Mouse (Mus musculus): ENCODE measurements around the gene Terf2ip. TPM values are rescaled to one million over a fixed set of nuclear protein-coding genes. Genes with fewer than 3 reads are reported as not detected.
A peak's percentile ranks its signal among the peaks of the same experiment; 100 is the strongest.

The Terf2ip gene
- polyA plus RNA-seq, 1 experiment, result 13.1 TPM

GRCm38 (mm10) chr8:111982116-111982515, 29.1 kb upstream of the Terf2ip start:
- Histone ChIP-seq H3K4me1 (replicated peaks; ENCODE audit: control insufficient read depth, insufficient read depth, low read length) (peaks cover 9% of the 10 kb centered on the region), H3K36me3 (ENCODE audit: control insufficient read depth, insufficient read depth, low read length) (no peaks in the 10 kb centered on the region), H3K27ac (ENCODE audit: control insufficient read depth, insufficient read depth, low read length) (no peak overlapping the region), H3K27me3 (ENCODE audit: control insufficient read depth, insufficient read depth, low read length) (no peaks in the 10 kb centered on the region), H3K4me3 (ENCODE audit: control insufficient read depth, insufficient read depth, low read length) (no peak overlapping the region)
- WGBS, result 83% methylated on average over 7 of the region's 7 CpGs
- peak; percentile 38 for DNase-seq
- peak; percentile 26; the same call in 1 of the 2 replicates for TF ChIP-seq CTCF (IDR thresholded peaks at IDR 0.05; ENCODE audit: borderline replicate concordance, control insufficient read depth, extremely low read depth, insufficient read depth, low read length, poor library complexity)
- no peak for TF ChIP-seq POLR2A (IDR thresholded peaks at IDR 0.05; ENCODE audit: control insufficient read depth, extremely low read depth, insufficient read depth, low read length, poor library complexity)

- Histone ChIP-seq H3K4me3 (ENCODE audit: control insufficient read depth, insufficient read depth, low read length) (no peak overlapping the region), H3K27me3 (ENCODE audit: control insufficient read depth, insufficient read depth, low read length) (no peaks in the 10 kb centered on the region), H3K27ac (ENCODE audit: control insufficient read depth, insufficient read depth, low read length) (no peak overlapping the region), H3K36me3 (ENCODE audit: control insufficient read depth, insufficient read depth, low read length) (no peaks in the 10 kb centered on the region), H3K4me1 (replicated peaks; ENCODE audit: control insufficient read depth, insufficient read depth, low read length) (0 out of 2 replicates have a peak, but pooled peaks cover 4% of the 10 kb centered on the region)
- no peak for DNase-seq
- WGBS, result 91% methylated on average over 10 of the region's 10 CpGs
- no peak for TF ChIP-seq CTCF (IDR thresholded peaks at IDR 0.05; ENCODE audit: borderline replicate concordance, control insufficient read depth, extremely low read depth, insufficient read depth, low read length, poor library complexity)
- no peak for TF ChIP-seq POLR2A (IDR thresholded peaks at IDR 0.05; ENCODE audit: control insufficient read depth, extremely low read depth, insufficient read depth, low read length, poor library complexity)
These were observed 26.7 kb upstream of the Terf2ip start for GRCm38 (mm10) chr8:111984511-111984910.

GRCm38 (mm10) chr8:111989911-111990310, 21.3 kb upstream of the Terf2ip start:
- Histone ChIP-seq H3K36me3 (ENCODE audit: control insufficient read depth, insufficient read depth, low read length) (peaks cover 11% of the 10 kb centered on the region), H3K4me3 (ENCODE audit: control insufficient read depth, insufficient read depth, low read length) (no peak overlapping the region), H3K4me1 (replicated peaks; ENCODE audit: control insufficient read depth, insufficient read depth, low read length) (no peaks in the 10 kb centered on the region), H3K27ac (ENCODE audit: control insufficient read depth, insufficient read depth, low read length) (no peak overlapping the region), H3K27me3 (ENCODE audit: control insufficient read depth, insufficient read depth, low read length) (no peaks in the 10 kb centered on the region)
- no peak for TF ChIP-seq POLR2A (IDR thresholded peaks at IDR 0.05; ENCODE audit: control insufficient read depth, extremely low read depth, insufficient read depth, low read length, poor library complexity)
- peak; percentile 67; the same call in 1 of the 2 replicates for TF ChIP-seq CTCF (IDR thresholded peaks at IDR 0.05; ENCODE audit: borderline replicate concordance, control insufficient read depth, extremely low read depth, insufficient read depth, low read length, poor library complexity)
- 14% methylated on average over 7 of the region's 7 CpGs for WGBS
- peak; percentile 75 for DNase-seq

GRCm38 (mm10) chr8:111991278-111991677, 19.9 kb upstream of the Terf2ip start:
- peaks cover 18% of the 10 kb centered on the region for H3K36me3 ChIP-seq (ENCODE audit: control insufficient read depth, insufficient read depth, low read length)
- H3K4me3 ChIP-seq (ENCODE audit: control insufficient read depth, insufficient read depth, low read length), result no peak overlapping the region
- no peak for DNase-seq
- WGBS, result 75% methylated on average over 8 of the region's 8 CpGs
- H3K27ac ChIP-seq (ENCODE audit: control insufficient read depth, insufficient read depth, low read length), result no peak overlapping the region
- H3K27me3 ChIP-seq (ENCODE audit: control insufficient read depth, insufficient read depth, low read length), result no peaks in the 10 kb centered on the region
- H3K4me1 ChIP-seq (replicated peaks; ENCODE audit: control insufficient read depth, insufficient read depth, low read length), result no peaks in the 10 kb centered on the region
- TF ChIP-seq POLR2A (IDR thresholded peaks at IDR 0.05; ENCODE audit: control insufficient read depth, extremely low read depth, insufficient read depth, low read length, poor library complexity) (no peak), CTCF (IDR thresholded peaks at IDR 0.05; ENCODE audit: borderline replicate concordance, control insufficient read depth, extremely low read depth, insufficient read depth, low read length, poor library complexity) (no peak)

GRCm38 (mm10) chr8:111992013-111992702, 19.0 kb upstream of the Terf2ip start, which contains the start of gene Adat1:
Gene Adat1, minus strand, starts transcription at chr8:111992302.
- H3K4me3 ChIP-seq (ENCODE audit: control insufficient read depth, insufficient read depth, low read length), result peak within 1 kb of the TSS; percentile 86
- TF ChIP-seq CTCF (IDR thresholded peaks at IDR 0.05; ENCODE audit: borderline replicate concordance, control insufficient read depth, extremely low read depth, insufficient read depth, low read length, poor library complexity) (peak; percentile 52; the same call in 1 of the 2 replicates), POLR2A (IDR thresholded peaks at IDR 0.05; ENCODE audit: control insufficient read depth, extremely low read depth, insufficient read depth, low read length, poor library complexity) (0 out of 2 replicates have a peak, but pooled peaks have one; percentile 39)
- H3K4me1 ChIP-seq (replicated peaks; ENCODE audit: control insufficient read depth, insufficient read depth, low read length), result no peaks in the 10 kb centered on the region
- H3K27ac ChIP-seq (ENCODE audit: control insufficient read depth, insufficient read depth, low read length), result no peak within 1 kb of the TSS
- H3K27me3 ChIP-seq (ENCODE audit: control insufficient read depth, insufficient read depth, low read length), result no peaks in the 10 kb centered on the region
- H3K36me3 ChIP-seq (ENCODE audit: control insufficient read depth, insufficient read depth, low read length), result peaks cover 23% of the 10 kb centered on the region
- DNase-seq, result peak; percentile 86
- WGBS, result 4% methylated on average over 33 of the region's 33 CpGs

- DNase-seq, result no peak
- Histone ChIP-seq H3K27ac (ENCODE audit: control insufficient read depth, insufficient read depth, low read length) (no peak overlapping the region), H3K36me3 (ENCODE audit: control insufficient read depth, insufficient read depth, low read length) (peaks cover 28% of the 10 kb centered on the region), H3K4me3 (ENCODE audit: control insufficient read depth, insufficient read depth, low read length) (no peak overlapping the region), H3K27me3 (ENCODE audit: control insufficient read depth, insufficient read depth, low read length) (no peaks in the 10 kb centered on the region), H3K4me1 (replicated peaks; ENCODE audit: control insufficient read depth, insufficient read depth, low read length) (no peaks in the 10 kb centered on the region)
- WGBS, result 78% methylated on average over 3 of the region's 3 CpGs
- TF ChIP-seq CTCF (IDR thresholded peaks at IDR 0.05; ENCODE audit: borderline replicate concordance, control insufficient read depth, extremely low read depth, insufficient read depth, low read length, poor library complexity) (no peak), POLR2A (IDR thresholded peaks at IDR 0.05; ENCODE audit: control insufficient read depth, extremely low read depth, insufficient read depth, low read length, poor library complexity) (no peak)
These were observed 18.5 kb upstream of the Terf2ip start for GRCm38 (mm10) chr8:111992703-111993039.

Data from thymus, adult 2 months (tissue).